In genomic region chr5:120435731-120436501, GRCm38 (mm10) we compare ENCODE assay signal across 10 mouse cellular contexts. TPM values are rescaled to one million over a fixed set of nuclear protein-coding genes. Genes with fewer than 3 reads are reported as not detected.
A peak's percentile ranks its signal among the peaks of the same experiment; 100 is the strongest.
DNase-seq lines count a peak whose midpoint lies in the region; ATAC-seq lines count a peak whose summit lies in the region.
"Had no signal": no experiment of that assay in that cellular context is flagged by ENCODE, and none has a peak within 500 bp of the region (broad histone marks: within the 10 kb centered on the region; RNA-seq: fewer than 3 reads in every experiment).

No protein-coding gene starts in this region.

- intact Hi-C loops in gastrocnemius, postnatal 14 days (cut with DNase I; ENCODE audit: low total_unique reads) = no loop called here

- WGBS in heart, embryonic 15.5 days = under 1% methylated on average over 47 of the region's 47 CpGs
- under 1% methylated on average over 36 of the region's 47 CpGs for WGBS in embryonic facial prominence, embryonic 14.5 days
- under 1% methylated on average over 46 of the region's 47 CpGs for WGBS in kidney, embryonic 16.5 days
- WGBS in neural tube, embryonic 13.5 days = under 1% methylated on average over 47 of the region's 47 CpGs

- peak overlapping the region; percentile 48 for H3K4me3 ChIP-seq in heart, embryonic 15.5 days
- H3K4me3 ChIP-seq in embryonic facial prominence, embryonic 14.5 days (ENCODE audit: low read depth, low read length) = peak overlapping the region; percentile 37
- H3K4me3 ChIP-seq in kidney, embryonic 16.5 days (ENCODE audit: low read length) = peak overlapping the region; percentile 42
- peak overlapping the region; percentile 59 for H3K4me3 ChIP-seq in neural tube, embryonic 13.5 days

- H3K27me3 ChIP-seq in heart, embryonic 15.5 days = peaks cover 98% of the 10 kb centered on the region
- H3K27me3 ChIP-seq in embryonic facial prominence, embryonic 14.5 days (replicated peaks; ENCODE audit: control insufficient read depth, insufficient read depth, low read length) = peaks cover 100% of the 10 kb centered on the region
- peaks cover 100% of the 10 kb centered on the region for H3K27me3 ChIP-seq in kidney, embryonic 16.5 days (ENCODE audit: insufficient read depth, low read length)
- peaks cover 94% of the 10 kb centered on the region for H3K27me3 ChIP-seq in neural tube, embryonic 13.5 days

- no peak overlapping the region for H3K9ac ChIP-seq in heart, embryonic 15.5 days
- no peak overlapping the region for H3K9ac ChIP-seq in embryonic facial prominence, embryonic 14.5 days (ENCODE audit: low read depth, low read length)
- H3K9ac ChIP-seq in kidney, embryonic 16.5 days (replicated peaks; ENCODE audit: low read length) = no peak overlapping the region
- peak overlapping the region; percentile 92 for H3K9ac ChIP-seq in neural tube, embryonic 13.5 days

- no peak overlapping the region for H3K27ac ChIP-seq in heart, embryonic 15.5 days
- no peak overlapping the region for H3K27ac ChIP-seq in embryonic facial prominence, embryonic 14.5 days (replicated peaks; ENCODE audit: low read depth, low read length)
- no peak overlapping the region for H3K27ac ChIP-seq in kidney, embryonic 16.5 days (ENCODE audit: low read length)
- H3K27ac ChIP-seq in neural tube, embryonic 13.5 days (replicated peaks) = peak overlapping the region; percentile 94

- peaks cover 36% of the 10 kb centered on the region for H3K4me1 ChIP-seq in heart, embryonic 15.5 days (replicated peaks)
- H3K4me1 ChIP-seq in embryonic facial prominence, embryonic 14.5 days (ENCODE audit: control insufficient read depth, insufficient read depth, low read length) = no peaks in the 10 kb centered on the region
- H3K4me1 ChIP-seq in kidney, embryonic 16.5 days (ENCODE audit: insufficient read depth, low read length) = peaks cover 27% of the 10 kb centered on the region
- peaks cover 42% of the 10 kb centered on the region for H3K4me1 ChIP-seq in neural tube, embryonic 13.5 days (replicated peaks)

- no peak for DNase-seq in heart, adult 11 months
- DNase-seq in embryonic facial prominence, embryonic 14.5 days (ENCODE audit: low spot score) = no peak
- DNase-seq in gastrocnemius, postnatal 14 days = no peak
- no peak for DNase-seq in adrenal gland, adult (ENCODE audit: inconsistent age in 2 of 2, low spot score in 1 of 2)
- no peak for DNase-seq in thymus, adult 18-20 months
- DNase-seq: right cerebral cortex, postnatal 14 days had no signal

- no peaks in the 10 kb centered on the region for H3K9me3 ChIP-seq in heart, embryonic 15.5 days (replicated peaks)
- H3K9me3 ChIP-seq in embryonic facial prominence, embryonic 14.5 days (ENCODE audit: control insufficient read depth, low read length) = no peaks in the 10 kb centered on the region
- no peaks in the 10 kb centered on the region for H3K9me3 ChIP-seq in kidney, embryonic 16.5 days (ENCODE audit: low read length)
- H3K9me3 ChIP-seq in neural tube, embryonic 13.5 days = no peaks in the 10 kb centered on the region

- ATAC-seq in heart, embryonic 15.5 days (replicated peaks; ENCODE audit: insufficient number of reproducible peaks, insufficient read depth, low FRiP score, low read depth) = no peak
- no peak for ATAC-seq in embryonic facial prominence, embryonic 14.5 days (ENCODE audit: low read depth)
- ATAC-seq in kidney, embryonic 16.5 days (ENCODE audit: low FRiP score, low TSS enrichment) = no peak
- no peak for ATAC-seq in neural tube, embryonic 13.5 days (ENCODE audit: low read depth)

- H3K4me2 ChIP-seq in heart, embryonic 15.5 days = peak overlapping the region; percentile 76
- peak overlapping the region; percentile 50 for H3K4me2 ChIP-seq in embryonic facial prominence, embryonic 14.5 days (ENCODE audit: low read depth, low read length)
- peak overlapping the region; percentile 52 for H3K4me2 ChIP-seq in kidney, embryonic 16.5 days (replicated peaks; ENCODE audit: low read depth, low read length)
- H3K4me2 ChIP-seq in neural tube, embryonic 13.5 days = peak overlapping the region; percentile 68

- no peaks in the 10 kb centered on the region for H3K36me3 ChIP-seq in heart, embryonic 15.5 days
- H3K36me3 ChIP-seq in embryonic facial prominence, embryonic 14.5 days (ENCODE audit: control insufficient read depth, insufficient read depth, low read length) = no peaks in the 10 kb centered on the region
- H3K36me3 ChIP-seq in kidney, embryonic 16.5 days (ENCODE audit: insufficient read depth, low read length) = no peaks in the 10 kb centered on the region
- peaks cover 7% of the 10 kb centered on the region for H3K36me3 ChIP-seq in neural tube, embryonic 13.5 days

RNA-seq across cellular contexts. Expression of gene Lhx5, which starts 4.4 kb away (rescaled TPM):
- not detected in 2 replicates for polyA plus RNA-seq in heart, embryonic 15.5 days (2015; fragmentation: Nextera tagmentation; extraction: Ambion mirVana)
- polyA plus RNA-seq in embryonic facial prominence, embryonic 14.5 days (2014; fragmentation: Nextera tagmentation; extraction: Ambion mirVana) = not detected in 2 replicates
- not detected in 2 replicates for polyA plus RNA-seq in kidney, embryonic 16.5 days (2015; fragmentation: Nextera tagmentation; extraction: Ambion mirVana)
- 42.0 and 46.0 TPM in 2 replicates for polyA plus RNA-seq in neural tube, embryonic 13.5 days (2015; fragmentation: Nextera tagmentation; extraction: Ambion mirVana)
- not detected for total RNA-seq in gastrocnemius, postnatal 14 days (2021)
- total RNA-seq: MEL had no signal

RNA-seq across cellular contexts. Expression of gene Sdsl, which starts 36.7 kb away (rescaled TPM):
- polyA plus RNA-seq in heart, embryonic 15.5 days (2015; fragmentation: Nextera tagmentation; extraction: Ambion mirVana) = 14.3 and 15.8 TPM in 2 replicates
- 1.2 and 1.6 TPM in 2 replicates for polyA plus RNA-seq in embryonic facial prominence, embryonic 14.5 days (2014; fragmentation: Nextera tagmentation; extraction: Ambion mirVana)
- 13.3 and 15.3 TPM in 2 replicates for polyA plus RNA-seq in kidney, embryonic 16.5 days (2015; fragmentation: Nextera tagmentation; extraction: Ambion mirVana)
- polyA plus RNA-seq in neural tube, embryonic 13.5 days (2015; fragmentation: Nextera tagmentation; extraction: Ambion mirVana) = 5.2 and 6.9 TPM in 2 replicates
- total RNA-seq in gastrocnemius, postnatal 14 days (2021) = under 1 TPM; 0.40 to 0.55 TPM

RNA-seq across cellular contexts. Expression of gene Sds, which starts 40.4 kb away (rescaled TPM):
- polyA plus RNA-seq in heart, embryonic 15.5 days (2015; fragmentation: Nextera tagmentation; extraction: Ambion mirVana) = 0.33 TPM in 1 of 2 replicates, not detected in the other
- not detected in 2 replicates for polyA plus RNA-seq in embryonic facial prominence, embryonic 14.5 days (2014; fragmentation: Nextera tagmentation; extraction: Ambion mirVana)
- polyA plus RNA-seq in kidney, embryonic 16.5 days (2015; fragmentation: Nextera tagmentation; extraction: Ambion mirVana) = not detected in 2 replicates
- polyA plus RNA-seq in neural tube, embryonic 13.5 days (2015; fragmentation: Nextera tagmentation; extraction: Ambion mirVana) = not detected in 2 replicates
- not detected for total RNA-seq in gastrocnemius, postnatal 14 days (2021)
- total RNA-seq: MEL had no signal

Comparison
In these comparisons a context has a peak if more than half of its experiments do, and no peak if none do; other contexts are left out.
1. RNA of gene Lhx5, which starts 4.4 kb away (polyA plus RNA-seq): 42.0 to 46.0 TPM in neural tube, embryonic 13.5 days; not detected in heart, embryonic 15.5 days, not detected in embryonic facial prominence, embryonic 14.5 days and not detected in kidney, embryonic 16.5 days; every median in the first group is over 10 times any median in the second.
2. Peak in every context shown above with its lines, with median percentiles within 50 percentile points of each other: H3K4me2 ChIP-seq and H3K4me3 ChIP-seq.